Mouse (Mus musculus) spleen, adult 18-20 months (tissue): ENCODE data around the gene 1110012L19Rik.
A peak's percentile ranks its signal among the peaks of the same experiment; 100 is the strongest.
"Not testable (repeated sequence)": the region's sequence is repeated elsewhere in the genome, so short reads cannot be mapped to it uniquely, and the experiment has no call there.

Experiments used
- DNase-seq, 2 experiments: peaks; one replicate each; pipeline ENCODE4 v3.0.0; 2022; ENCODE audit warnings: mixed read lengths in 2 of 2

1110012L19Rik gene

GRCm38 (mm10) chrX:70385276-70385961 is at the start of gene 1110012L19Rik:
1110012L19Rik (plus strand) TSS chrX:70385877.
- peak; percentile 48 to 59 for DNase-seq

DNA sequence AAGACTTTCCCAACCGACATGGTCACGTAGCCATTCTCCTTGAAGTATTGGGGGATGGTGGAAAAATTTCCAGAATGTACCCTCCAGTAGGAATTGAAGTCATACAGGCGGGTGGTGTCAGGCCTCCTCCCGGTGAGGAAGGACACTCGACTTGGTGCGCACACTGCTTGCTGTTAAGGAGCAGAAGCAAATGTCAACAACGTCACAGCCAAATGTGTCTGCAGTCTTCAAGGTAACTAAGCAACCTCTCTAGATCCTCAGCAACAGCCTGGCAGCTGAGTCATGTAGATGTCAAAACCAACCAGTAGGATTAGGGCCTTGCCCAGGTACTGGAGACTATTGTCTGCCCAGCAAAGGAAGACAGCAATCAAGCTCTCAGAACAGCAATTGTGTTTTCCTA is 22.7 kb upstream of the 1110012L19Rik start:
- no peak for DNase-seq

- no peak for DNase-seq
Observed at GRCm38 (mm10) chrX:70363446-70363845, 22.2 kb upstream of the 1110012L19Rik start.

- DNase-seq: no peak
Observed at GRCm38 (mm10) chrX:70364202-70364601, 21.5 kb upstream of the 1110012L19Rik start.

DNA sequence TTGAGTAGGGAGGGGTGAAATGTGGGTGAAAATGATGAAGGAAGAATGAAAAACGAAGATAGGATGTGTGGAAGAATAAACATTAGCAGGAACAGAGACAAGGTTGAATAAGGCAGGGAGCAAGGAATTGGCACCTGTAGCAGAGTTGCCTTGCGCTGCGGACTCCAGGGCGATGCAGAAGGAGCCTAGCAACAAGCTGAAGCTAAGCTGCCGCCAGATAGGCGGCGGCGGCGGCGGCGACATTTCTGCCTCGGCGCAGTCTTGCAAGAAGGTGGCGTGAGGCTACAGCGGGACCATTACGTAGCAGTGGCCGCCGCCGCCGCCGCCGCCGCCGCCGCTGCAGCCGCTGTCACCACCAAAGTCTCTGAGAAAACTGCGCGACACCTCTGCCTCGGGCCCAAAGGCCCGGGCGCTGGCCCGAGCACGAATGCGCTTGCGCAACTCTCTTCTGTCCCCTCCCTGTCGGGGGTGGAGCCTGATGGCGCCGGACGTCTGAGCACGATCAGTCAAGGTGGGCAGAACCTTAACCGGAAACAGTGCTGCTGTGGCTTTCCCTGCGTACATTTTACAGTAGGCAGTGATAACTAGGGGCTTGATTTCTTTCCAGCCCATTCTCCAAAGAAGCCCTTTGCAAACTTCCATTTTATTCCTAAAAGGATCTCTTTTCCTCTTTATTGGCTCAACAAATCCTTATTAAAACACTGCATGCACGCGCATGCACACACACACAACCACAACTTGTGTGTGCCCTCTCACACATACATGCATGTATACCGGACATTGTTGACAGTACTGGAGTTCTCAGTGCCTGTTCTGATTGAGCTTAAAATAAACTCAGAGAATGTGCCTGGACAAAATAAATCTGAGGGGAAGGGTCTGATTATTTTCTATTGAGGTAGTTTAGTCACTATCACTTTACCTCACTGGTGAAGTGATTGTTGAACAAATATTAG is 20.7 kb upstream of the 1110012L19Rik start, which contains the start of gene Ids:
Gene Ids (minus strand): TSS at position 424 of the 953 bp plus-strand sequence.
- peak; percentile 80 to 84 for DNase-seq

DNA sequence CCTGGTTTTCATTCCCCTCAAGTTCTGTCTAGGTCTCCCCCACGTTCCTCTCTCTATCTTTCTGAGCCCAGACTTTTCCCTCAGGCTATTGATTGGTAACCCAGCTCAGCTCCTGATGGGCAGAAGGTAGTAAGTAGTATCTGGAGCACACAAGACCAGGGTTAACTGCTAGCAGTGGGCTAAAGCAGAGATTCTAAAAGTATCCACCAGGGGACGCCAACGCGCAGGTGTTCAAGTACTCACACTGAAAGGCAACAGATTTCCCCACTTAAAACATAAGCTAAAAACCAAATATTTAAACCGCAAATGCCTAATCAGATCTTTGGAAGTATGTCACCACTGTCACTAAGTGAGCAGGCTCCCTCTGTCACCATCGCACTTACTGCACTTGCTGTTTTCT is 15.9 kb upstream of the 1110012L19Rik start:
- not testable (repeated sequence) for DNase-seq

GRCm38 (mm10) chrX:70374469-70375110 is 11.1 kb upstream of the 1110012L19Rik start:
- DNase-seq: not testable (repeated sequence)

DNA sequence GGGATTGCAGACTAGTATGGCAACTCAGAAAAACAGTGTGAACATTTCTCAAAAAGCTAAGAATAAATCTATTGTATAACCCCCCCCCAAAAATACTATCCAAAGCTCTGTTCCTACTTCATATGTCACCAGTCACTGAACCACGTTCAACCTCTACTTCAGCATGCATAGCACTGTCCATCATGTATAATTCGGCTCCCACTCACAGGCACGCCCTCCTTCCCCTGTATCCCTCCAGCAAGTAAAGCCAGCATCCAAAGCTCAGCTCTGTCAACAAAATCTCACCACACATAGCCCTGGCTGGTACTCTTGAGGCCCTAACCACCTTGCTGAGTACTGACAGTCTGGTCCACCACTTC is 781 bp upstream of the 1110012L19Rik start:
- no peak for DNase-seq

DNA sequence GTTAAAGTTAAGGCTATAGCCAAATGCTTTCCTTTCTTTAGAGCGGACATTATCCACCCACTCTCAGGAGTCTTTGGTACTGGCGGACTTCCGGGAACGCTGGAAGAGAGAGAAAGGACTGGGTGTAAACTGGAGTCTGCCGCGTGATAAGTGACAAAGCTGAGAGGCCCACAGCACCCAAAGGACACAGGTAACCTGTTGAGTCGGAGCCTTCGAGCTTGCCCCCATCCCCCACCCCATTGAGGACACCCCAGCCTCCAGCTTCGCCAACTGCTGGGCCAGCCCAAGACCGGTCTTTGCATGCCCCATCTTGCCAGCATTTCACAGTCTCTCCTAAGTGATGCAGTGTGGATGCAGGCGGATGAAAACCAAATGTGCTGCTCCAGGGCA is 280 bp downstream of the 1110012L19Rik start:
- peak in 1 of 2 experiments; percentile 13 for DNase-seq

DNA sequence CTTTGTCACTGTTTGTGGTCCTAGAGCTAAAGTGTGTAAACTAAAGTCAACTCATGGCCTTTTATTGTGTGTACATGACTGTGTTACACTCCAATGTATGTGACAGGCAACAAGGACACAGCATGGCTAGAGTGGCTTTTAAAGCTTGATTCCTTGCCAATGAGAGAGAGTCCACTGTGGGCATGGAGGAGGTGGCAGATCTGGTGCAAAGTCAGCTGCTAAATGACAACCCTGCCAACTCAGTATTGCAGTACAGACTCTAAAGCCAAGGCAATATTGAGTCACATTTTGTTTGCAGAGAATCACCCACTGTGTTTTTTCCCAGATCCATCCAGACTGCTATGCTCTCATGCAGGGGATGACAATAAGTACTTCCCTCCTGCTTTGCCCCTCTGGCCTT is 7.0 kb downstream of the 1110012L19Rik start:
- not testable (repeated sequence) for DNase-seq

DNA sequence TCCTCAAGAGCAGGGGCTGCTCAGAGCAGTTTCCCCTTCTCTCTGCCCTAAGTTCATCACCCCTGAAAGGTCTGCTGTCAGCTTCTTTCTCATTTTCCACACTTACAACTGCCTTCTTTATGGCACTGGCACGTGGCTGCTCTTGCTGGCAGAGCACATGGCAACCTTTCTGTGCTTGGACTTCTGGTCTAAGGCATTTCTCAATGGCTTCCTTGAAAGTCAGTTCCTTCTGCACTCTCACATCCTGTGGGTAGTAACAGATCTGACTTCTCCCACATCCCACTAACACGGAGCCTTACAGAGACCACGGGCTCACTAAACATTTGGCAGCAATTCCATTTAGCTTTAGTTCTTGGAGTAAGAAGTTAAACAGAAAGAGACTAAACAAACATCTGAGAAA is 39.8 kb downstream of the 1110012L19Rik start:
- not testable (repeated sequence) for DNase-seq
